Mouse (Mus musculus) kidney, adult 2 months (tissue): ENCODE data around the gene Dtl. TPM values are rescaled to one million over a fixed set of nuclear protein-coding genes. Genes with fewer than 3 reads are reported as not detected.
"Not testable (repeated sequence)": the region's sequence is repeated elsewhere in the genome, so short reads cannot be mapped to it uniquely, and the experiment has no call there.

Source experiments
- DNase-seq: peaks from one replicate; pipeline ENCODE4 v3.0.0; 2021
- H3K27ac ChIP-seq: fragments of 200-500 bp; 2 replicates; pipeline ENCODE4 v1.5.1; 2012; ENCODE audit warnings: low read depth, low read length, control low read depth, inconsistent platforms; ENCODE audit not compliant: insufficient read depth
- H3K27me3 ChIP-seq: fragments of 200-500 bp; replicated peaks from 2 replicates; pipeline ENCODE4 v1.6.1; 2012; ENCODE audit warnings: mild to moderate bottlenecking, moderate library complexity, low read length, inconsistent platforms; ENCODE audit not compliant: control insufficient read depth, insufficient read depth
- H3K36me3 ChIP-seq: fragments of 200-500 bp; 2 replicates; pipeline ENCODE4 v1.6.1; 2012; ENCODE audit warnings: mild to moderate bottlenecking, moderate library complexity, low read length, inconsistent platforms; ENCODE audit not compliant: control insufficient read depth, insufficient read depth
- H3K4me1 ChIP-seq: fragments of 200-500 bp; 2 replicates; pipeline ENCODE4 v1.6.1; 2011; ENCODE audit warnings: low read length; ENCODE audit not compliant: control insufficient read depth, insufficient read depth
- H3K4me3 ChIP-seq: fragments of 200-500 bp; 2 replicates; pipeline ENCODE4 v1.5.1; 2011; ENCODE audit warnings: mild to moderate bottlenecking, low read depth, low read length, control low read depth; ENCODE audit not compliant: insufficient read depth
- CTCF ChIP-seq: fragments of 200-500 bp; conservative IDR thresholded peaks from 2 replicates; pipeline ENCODE4 v1.5.1; 2011; ENCODE audit warnings: low read depth, mild to moderate bottlenecking, control low read depth, low read length, moderate library complexity, mixed read lengths; ENCODE audit not compliant: insufficient read depth, insufficient read length
- POLR2A ChIP-seq: fragments of 200-500 bp; IDR thresholded peaks from one replicate; pipeline ENCODE4 v1.6.1; 2011; ENCODE audit warnings: low read depth, low read length, control low read depth
- WGBS: fragments of 180-500 bp; shearing (Covaris S2); methylation state at CpG from one replicate; pipeline ENCODE4 v1.1.7; 2018; 5-methylcytosine and 5-hydroxymethylcytosine counted together
- polyA plus RNA-seq: library from polyadenylated mRNA; depleted of rRNA; stranded (reverse); fragments of >200 nt; gene quantifications from 2 replicates; pipeline ENCODE4 v1.2.3, GENCODE M21; 2012

Dtl gene
- polyA plus RNA-seq, 1 experiment: 0.20 TPM

DNA sequence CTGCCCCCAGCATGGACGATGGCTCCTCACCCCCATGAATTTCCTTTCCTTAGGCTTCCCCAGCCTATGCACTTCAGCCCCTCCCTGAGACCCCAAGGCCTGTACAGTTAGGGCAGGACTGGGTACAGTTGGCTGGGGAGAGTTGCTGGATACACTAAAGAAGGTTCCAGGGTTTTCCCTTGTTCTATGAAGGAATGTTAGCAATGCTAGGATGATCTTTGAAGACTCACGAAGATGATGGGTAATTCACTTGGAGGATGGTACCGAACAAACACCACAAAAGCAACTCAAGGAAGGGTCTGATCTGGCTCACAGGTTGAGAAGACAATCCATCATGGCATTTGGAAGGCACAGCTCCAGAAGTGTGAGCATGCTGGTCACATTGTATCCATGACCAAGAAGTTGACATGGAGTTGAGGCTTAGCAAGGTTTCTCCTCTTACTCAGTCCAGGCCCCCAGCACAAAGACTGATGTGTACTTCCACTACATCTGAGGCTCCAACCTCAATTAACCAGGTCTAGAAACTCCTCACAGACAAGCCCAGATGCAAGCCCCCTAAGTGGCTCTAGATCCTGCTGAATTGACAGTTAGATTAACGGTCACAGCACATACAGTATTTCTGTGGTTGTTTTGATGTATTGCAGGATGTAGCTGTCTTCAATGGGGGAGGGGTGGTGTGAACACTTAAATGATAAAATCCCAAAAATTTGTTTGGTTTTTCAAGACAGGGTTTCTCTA is 55.8 kb downstream of the Dtl start:
- Histone ChIP-seq H3K27ac (no peak overlapping the region), H3K36me3 (no peaks in the 10 kb centered on the region), H3K4me1 (no peaks in the 10 kb centered on the region), H3K27me3 (no peaks in the 10 kb centered on the region), H3K4me3 (no peak overlapping the region)
- TF ChIP-seq CTCF (no peak), POLR2A (no peak)
- WGBS: 94% methylated on average over 4 of the region's 4 CpGs
- DNase-seq: no peak

DNA sequence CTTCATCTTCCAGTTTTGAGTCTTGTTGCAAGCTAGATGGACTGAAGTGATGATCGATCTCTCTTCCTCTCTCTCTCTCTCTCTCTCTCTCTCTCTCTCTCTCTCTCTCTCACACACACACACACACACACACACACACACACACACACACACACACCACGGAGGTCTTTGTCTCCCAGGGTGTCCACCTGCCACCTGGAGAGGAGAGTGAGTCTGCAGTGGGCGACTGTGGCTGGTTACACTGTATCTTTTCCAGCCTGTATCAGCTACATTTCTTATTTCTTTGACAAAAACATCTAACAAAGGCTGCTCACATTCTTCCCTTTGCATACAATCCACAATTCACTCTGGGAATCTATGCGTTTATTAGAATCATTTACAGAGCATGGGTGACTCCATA is 56.4 kb downstream of the Dtl start:
- Histone ChIP-seq H3K36me3 (no peaks in the 10 kb centered on the region), H3K4me1 (no peaks in the 10 kb centered on the region), H3K27ac (no peak overlapping the region), H3K4me3 (no peak overlapping the region), H3K27me3 (no peaks in the 10 kb centered on the region)
- WGBS: 93% methylated on average over 4 of the region's 4 CpGs
- TF ChIP-seq CTCF: no peak
- TF ChIP-seq POLR2A: no peak
- no peak for DNase-seq

DNA sequence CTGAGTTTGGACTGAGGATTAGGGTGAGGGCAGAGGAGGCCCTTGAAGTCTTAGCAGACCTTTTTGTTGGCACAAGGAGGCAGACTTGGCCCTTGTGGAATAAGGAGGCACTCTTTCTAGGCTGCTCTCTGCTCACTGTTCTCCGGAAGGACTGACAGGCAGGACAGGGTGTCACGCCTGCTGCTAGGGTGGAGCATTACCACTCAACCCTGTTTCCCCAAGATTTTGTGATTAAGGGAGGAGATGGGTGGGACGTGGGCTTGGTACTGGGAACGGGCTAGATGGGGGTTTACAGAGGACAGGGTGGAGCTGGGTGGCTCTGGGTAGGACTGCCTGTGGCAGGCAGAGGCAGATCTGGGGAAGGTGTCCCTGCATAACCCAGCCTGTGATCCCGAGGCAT is 57.4 kb downstream of the Dtl start:
- 90% methylated on average over 5 of the region's 5 CpGs for WGBS
- DNase-seq: no peak
- no peaks in the 10 kb centered on the region for H3K27me3 ChIP-seq
- TF ChIP-seq POLR2A (no peak), CTCF (no peak)
- H3K36me3 ChIP-seq: no peaks in the 10 kb centered on the region
- no peak overlapping the region for H3K27ac ChIP-seq
- no peak overlapping the region for H3K4me3 ChIP-seq
- H3K4me1 ChIP-seq: no peaks in the 10 kb centered on the region

DNA sequence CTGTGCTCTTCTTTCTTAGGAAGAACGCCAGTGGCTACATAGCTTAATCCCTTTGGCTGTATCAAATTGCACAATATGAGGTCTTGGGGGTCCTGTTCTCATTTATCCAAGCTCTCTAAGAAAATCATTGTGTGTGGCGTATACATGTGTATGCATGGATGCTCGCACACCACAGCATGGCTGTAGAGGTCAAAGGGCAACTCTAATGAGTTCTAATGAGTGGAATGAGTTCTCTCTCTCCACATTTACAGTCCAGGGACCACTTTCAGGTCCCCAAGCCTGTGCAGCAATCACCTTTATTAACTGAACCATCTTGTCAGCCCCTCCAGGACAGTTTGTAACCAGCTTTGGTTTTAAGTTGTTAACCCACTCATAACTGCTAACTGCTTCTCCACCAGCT is 58.3 kb downstream of the Dtl start:
- H3K4me3 ChIP-seq: no peak overlapping the region
- H3K4me1 ChIP-seq: peaks cover 6% of the 10 kb centered on the region; the same call in 1 of the 2 replicates
- H3K27ac ChIP-seq: no peak overlapping the region
- no peaks in the 10 kb centered on the region for H3K36me3 ChIP-seq
- DNase-seq: no peak
- TF ChIP-seq POLR2A (no peak), CTCF (no peak)
- no peaks in the 10 kb centered on the region for H3K27me3 ChIP-seq
- WGBS: 82% methylated on average over 3 of the region's 3 CpGs

DNA sequence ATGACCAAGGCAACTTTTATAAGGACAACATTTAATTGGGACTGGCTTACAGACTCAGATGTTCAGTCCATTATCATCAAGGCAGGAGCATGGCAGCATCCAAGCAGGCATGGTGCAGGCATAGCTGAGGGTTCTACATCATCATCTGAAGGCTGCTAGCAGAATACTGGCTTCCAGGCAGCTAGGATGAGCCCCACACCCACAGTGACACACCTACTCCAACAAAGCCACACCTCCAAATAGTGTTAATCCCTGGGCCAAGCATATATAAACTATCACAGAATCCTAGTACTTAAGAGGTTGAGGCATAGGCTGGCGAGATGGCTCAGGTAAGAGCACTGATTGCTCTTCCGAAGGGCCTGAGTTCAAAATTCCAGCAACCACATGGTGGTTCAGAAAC is 59.0 kb downstream of the Dtl start:
- not testable (repeated sequence) for H3K4me3 ChIP-seq, H3K27ac ChIP-seq, H3K27me3 ChIP-seq, H3K4me1 ChIP-seq, H3K36me3 ChIP-seq, DNase-seq
- 93% methylated on average over 2 of the region's 2 CpGs for WGBS

DNA sequence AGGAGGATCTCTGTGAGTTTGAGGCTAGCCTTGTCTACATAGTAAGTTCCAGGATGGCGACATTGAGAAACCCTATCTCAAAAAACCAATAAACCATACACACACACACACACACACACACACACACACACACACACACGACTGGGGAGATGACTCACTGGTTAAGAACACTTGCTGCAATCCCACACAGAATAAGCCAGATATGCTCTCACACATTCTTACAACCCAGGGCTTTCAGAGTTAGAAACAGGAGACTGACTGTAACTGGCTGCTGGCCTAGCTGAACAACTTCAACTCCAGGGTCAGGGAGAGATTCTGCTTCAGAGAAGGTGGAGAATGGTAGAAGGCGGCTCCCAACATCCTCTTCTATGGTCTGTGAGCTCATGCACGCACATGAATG is 62.1 kb downstream of the Dtl start:
- TF ChIP-seq POLR2A: no peak
- WGBS: 95% methylated on average over 4 of the region's 4 CpGs
- Histone ChIP-seq H3K4me1 (peaks cover 8% of the 10 kb centered on the region; the same call in 1 of the 2 replicates), H3K27ac (no peak overlapping the region), H3K27me3 (no peaks in the 10 kb centered on the region), H3K4me3 (no peak overlapping the region), H3K36me3 (no peaks in the 10 kb centered on the region)
- no peak for DNase-seq

DNA sequence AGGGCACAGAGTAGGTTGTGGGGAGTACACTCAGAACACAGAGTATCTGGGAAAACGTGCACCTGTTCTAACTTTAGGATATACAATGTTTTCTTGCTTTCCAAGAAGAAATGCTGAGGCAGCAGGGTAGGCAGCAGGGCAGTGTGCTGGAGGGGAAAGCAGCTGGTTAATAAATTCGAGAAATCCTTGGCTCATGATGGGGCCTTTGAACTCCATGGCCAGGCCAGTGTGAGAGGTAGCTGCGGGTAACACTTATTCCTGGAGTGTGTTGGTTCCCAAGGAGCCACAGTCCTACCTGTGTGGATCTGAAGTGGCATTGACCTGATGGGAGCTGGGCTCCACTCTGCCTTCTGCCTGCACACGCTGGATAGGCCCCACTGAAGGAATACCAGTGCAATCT is 63.0 kb downstream of the Dtl start:
- Histone ChIP-seq H3K27ac (peak overlapping the region; percentile 17; the same call in 1 of the 2 replicates), H3K4me3 (no peak overlapping the region), H3K36me3 (no peaks in the 10 kb centered on the region), H3K27me3 (no peaks in the 10 kb centered on the region), H3K4me1 (peaks cover 8% of the 10 kb centered on the region; the same call in 1 of the 2 replicates)
- WGBS: 51% methylated on average over 4 of the region's 4 CpGs
- peak; percentile 91 for DNase-seq
- TF ChIP-seq CTCF (no peak), POLR2A (no peak)
